Mouse (Mus musculus): ENCODE results near the gene Rel. TPM values are rescaled to one million over a fixed set of nuclear protein-coding genes. Genes with fewer than 3 reads are reported as not detected.
A peak's percentile ranks its signal among the peaks of the same experiment; 100 is the strongest.

Rel gene
- polyA plus RNA-seq, 1 experiment, result 2.3 TPM

GRCm38 (mm10) chr11:23753136-23753710, 17.5 kb downstream of the Rel start:
- DNase-seq (ENCODE audit: extremely low spot score in 1 of 2, low spot score in 1 of 2), result no peak

DNA sequence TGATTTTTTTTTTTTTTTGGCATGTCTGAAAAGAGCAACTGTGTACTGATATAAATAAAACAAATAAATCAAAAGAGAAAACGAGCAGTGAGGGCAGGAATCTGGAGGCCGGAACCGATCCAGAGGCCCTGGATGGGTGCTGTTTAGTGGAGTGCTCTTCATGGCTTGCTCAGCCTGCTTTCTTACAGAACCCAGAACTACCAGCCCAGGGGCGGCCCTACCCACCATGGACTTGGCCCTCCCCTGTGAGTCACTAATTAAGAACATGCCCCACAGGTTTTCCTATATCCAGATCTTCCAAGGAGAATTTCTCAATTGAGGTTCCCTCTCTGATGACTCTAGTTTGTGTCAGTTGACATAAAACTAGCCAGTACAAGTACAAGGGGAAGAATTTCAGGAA, 24.7 kb downstream of the Rel start:
- no peak for DNase-seq (ENCODE audit: extremely low spot score in 1 of 2, low spot score in 1 of 2)

GRCm38 (mm10) chr11:23744352-23744751, 26.4 kb downstream of the Rel start:
- no peak for DNase-seq (ENCODE audit: extremely low spot score in 1 of 2, low spot score in 1 of 2)

GRCm38 (mm10) chr11:23741386-23741785, 29.4 kb downstream of the Rel start:
- DNase-seq (ENCODE audit: extremely low spot score in 1 of 2, low spot score in 1 of 2), result no peak

DNA sequence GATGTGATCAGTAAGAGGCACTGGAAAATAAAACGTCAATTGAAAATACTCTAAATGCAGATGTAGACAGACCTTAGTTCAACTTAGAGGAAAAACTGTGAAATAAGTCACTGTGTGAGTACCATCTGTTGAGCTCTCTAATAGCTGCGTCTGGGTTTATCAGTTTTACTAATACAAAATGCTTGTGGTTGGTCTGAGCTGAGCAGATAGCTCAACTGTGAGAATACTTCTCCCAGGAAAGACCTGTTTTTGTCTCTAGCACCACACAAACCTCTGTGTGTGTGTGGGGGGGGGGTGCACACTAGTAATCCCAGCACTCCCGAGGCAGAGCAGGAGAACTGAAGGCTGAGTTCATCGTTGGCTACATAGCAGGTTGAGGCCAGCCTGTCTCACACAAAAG, 29.9 kb downstream of the Rel start:
- DNase-seq (ENCODE audit: extremely low spot score in 1 of 2, low spot score in 1 of 2), result no peak

DNA sequence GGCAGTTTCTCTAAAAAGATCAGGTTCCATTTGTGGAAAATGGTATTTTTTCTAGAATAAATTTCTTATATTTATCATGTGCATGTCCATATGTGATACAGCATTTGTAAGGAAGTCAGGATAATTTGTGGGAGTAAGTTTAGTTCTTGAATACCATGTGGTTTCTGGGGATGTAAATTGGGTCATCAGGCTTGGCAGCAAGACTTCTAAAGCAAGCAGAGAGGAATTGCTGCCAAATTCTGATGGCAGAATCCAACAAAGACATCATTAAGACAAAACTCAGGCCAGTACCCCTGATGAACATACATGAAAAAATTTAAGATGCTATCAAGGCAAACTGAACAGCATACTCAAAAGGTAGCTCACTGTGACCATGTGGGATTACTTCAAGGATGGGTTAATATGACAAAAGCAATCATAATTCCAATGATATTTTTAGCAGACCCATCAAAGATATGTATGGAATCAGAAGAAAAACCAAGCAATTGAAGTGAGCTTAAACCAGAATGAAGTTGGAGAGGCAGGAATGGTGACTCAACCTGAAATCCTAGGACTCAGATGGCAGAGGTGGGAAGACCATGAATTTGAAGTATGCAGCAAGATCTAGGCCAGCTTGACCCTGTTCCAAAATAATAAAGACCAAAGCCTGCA, 34.8 kb downstream of the Rel start:
- DNase-seq (ENCODE audit: extremely low spot score in 1 of 2, low spot score in 1 of 2), result peak in 1 of 2 experiments; percentile 48

DNA sequence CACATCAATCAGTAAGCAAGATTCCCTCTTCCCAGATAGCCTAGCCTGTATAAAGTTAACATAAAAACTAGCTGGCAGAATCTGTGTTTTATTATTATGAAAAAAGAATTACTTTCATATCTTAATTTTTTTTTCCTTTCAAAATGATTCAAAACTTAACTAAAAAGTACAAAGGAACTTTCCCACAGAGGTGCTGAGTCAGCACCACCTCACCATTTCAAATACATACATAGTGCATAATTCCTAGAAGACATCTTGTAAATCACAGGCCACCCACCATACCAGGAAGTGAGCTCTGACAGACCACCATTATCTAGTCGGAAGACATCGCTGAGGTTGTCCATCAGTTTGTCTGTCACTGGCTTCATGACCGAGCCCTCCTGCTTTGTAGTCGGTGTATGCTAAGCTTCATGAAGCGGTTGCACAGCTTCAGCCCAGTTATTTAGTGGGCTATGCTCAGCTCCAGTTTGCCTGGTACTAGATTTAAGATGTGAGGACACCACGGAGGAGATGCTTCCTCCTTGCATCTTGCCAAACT, 36.0 kb downstream of the Rel start:
- DNase-seq (ENCODE audit: extremely low spot score in 1 of 2, low spot score in 1 of 2), result no peak

GRCm38 (mm10) chr11:23732840-23733239, 37.9 kb downstream of the Rel start:
- no peak for DNase-seq (ENCODE audit: extremely low spot score in 1 of 2, low spot score in 1 of 2)

DNA sequence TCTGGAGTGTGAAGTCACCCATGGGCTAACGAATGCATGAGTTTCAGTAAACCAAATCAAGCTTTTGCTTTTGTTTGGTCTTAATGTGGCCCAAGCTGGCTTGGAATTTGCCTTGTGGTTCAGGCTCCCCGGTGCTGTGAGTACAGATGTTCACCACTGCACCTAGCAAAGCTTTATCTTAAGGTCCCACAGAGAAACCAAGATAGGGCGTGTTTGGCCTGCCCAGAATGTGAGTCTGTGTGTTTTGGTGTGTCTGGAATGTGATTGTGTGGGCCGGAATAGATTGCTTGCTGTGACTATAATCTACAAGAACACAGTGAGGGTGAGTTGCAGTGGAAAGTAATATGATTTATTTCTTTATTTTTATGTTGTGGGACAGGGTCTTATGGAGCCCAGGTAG, 40.6 kb downstream of the Rel start:
- no peak for DNase-seq (ENCODE audit: extremely low spot score in 1 of 2, low spot score in 1 of 2)

DNA sequence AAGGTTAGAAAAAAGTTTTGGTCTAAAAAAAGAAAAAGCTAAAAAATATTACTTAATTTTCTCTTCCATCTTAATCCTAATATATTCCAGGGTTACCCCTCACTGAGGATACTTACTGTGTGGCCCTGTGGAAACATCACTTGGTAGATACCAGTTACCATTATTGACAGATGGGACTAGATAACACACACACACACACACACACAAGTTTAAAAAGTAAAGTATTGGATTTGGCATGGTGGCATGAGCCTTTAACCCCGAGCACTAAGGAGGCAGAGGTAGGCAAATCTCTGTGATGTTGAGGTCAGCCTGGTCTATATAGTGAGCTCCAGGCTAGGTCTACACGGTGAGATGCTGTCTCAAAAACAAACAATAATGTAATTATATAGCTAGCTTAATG, 42.6 kb downstream of the Rel start:
- DNase-seq (ENCODE audit: extremely low spot score in 1 of 2, low spot score in 1 of 2), result no peak

DNA sequence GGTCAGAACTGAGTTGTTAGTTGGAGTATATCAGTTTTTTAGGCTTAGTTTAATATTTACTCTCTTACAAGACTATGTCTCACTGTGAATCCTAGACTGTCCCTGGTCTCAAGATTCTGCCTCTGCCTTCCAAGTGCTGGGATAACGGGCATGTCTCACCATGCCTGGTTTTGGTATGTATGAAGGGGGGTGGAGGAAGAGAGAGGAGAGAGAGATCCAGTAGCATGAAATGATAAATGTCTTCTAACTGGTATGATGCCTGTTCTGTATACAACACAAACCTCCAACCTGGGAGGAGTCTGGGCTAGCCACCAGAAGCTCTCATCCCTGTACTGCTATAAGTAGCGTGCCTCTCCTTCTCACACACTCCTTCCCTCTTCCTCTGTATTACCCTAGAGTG, 44.3 kb downstream of the Rel start:
- no peak for DNase-seq (ENCODE audit: extremely low spot score in 1 of 2, low spot score in 1 of 2)

- DNase-seq (ENCODE audit: extremely low spot score in 1 of 2, low spot score in 1 of 2), result no peak
Observed at GRCm38 (mm10) chr11:23725850-23726249, 44.9 kb downstream of the Rel start.

- no peak for DNase-seq (ENCODE audit: extremely low spot score in 1 of 2, low spot score in 1 of 2)
Observed at GRCm38 (mm10) chr11:23722326-23722725, 48.4 kb downstream of the Rel start.

DNA sequence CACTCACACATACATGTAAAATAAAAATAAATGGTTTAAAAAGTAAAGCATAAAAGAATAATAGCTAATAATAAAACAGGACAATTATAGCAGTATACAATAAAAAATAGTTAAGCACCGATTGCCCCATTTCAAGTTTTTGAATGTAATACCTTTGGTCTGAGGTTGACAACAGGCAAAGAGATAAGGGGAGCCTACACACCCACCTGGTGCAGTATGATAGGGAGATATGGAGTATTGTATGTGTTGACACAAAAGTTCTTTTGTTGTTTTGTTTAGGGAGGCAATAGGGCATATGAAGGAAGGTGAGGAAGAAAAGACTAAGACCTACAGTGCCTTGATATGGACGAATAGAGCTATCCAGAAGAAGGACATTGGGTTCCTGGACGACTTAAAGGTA, 50.9 kb downstream of the Rel start:
- DNase-seq (ENCODE audit: extremely low spot score in 1 of 2, low spot score in 1 of 2), result no peak

GRCm38 (mm10) chr11:23718856-23719255, 51.9 kb downstream of the Rel start:
- DNase-seq (ENCODE audit: extremely low spot score in 1 of 2, low spot score in 1 of 2), result no peak

- DNase-seq (ENCODE audit: extremely low spot score in 1 of 2, low spot score in 1 of 2), result no peak
Observed at GRCm38 (mm10) chr11:23712299-23712698, 58.5 kb downstream of the Rel start.

GRCm38 (mm10) chr11:23704604-23705294, 66.0 kb downstream of the Rel start:
- DNase-seq (ENCODE audit: extremely low spot score in 1 of 2, low spot score in 1 of 2), result no peak

- no peak for DNase-seq (ENCODE audit: extremely low spot score in 1 of 2, low spot score in 1 of 2)
Observed at GRCm38 (mm10) chr11:23701831-23702230, 68.9 kb downstream of the Rel start.

- no peak for DNase-seq (ENCODE audit: extremely low spot score in 1 of 2, low spot score in 1 of 2)
Observed at GRCm38 (mm10) chr11:23699414-23700095, 71.2 kb downstream of the Rel start.

GRCm38 (mm10) chr11:23698526-23698925, 72.2 kb downstream of the Rel start:
- DNase-seq (ENCODE audit: extremely low spot score in 1 of 2, low spot score in 1 of 2), result no peak

GRCm38 (mm10) chr11:23695847-23696246, 74.9 kb downstream of the Rel start:
- no peak for DNase-seq (ENCODE audit: extremely low spot score in 1 of 2, low spot score in 1 of 2)

Measured in frontal cortex, adult 2 months (tissue).